Mouse (Mus musculus) heart, embryonic 14.5 days (tissue): Measurements from ENCODE around the gene Atp6v1g2. TPM values are rescaled to one million over a fixed set of nuclear protein-coding genes. Genes with fewer than 3 reads are reported as not detected.
A peak's percentile ranks its signal among the peaks of the same experiment; 100 is the strongest.

Experiments used
- ATAC-seq: fragments of 200-750 bp; cut with Nextera tagmentation; 2 replicates; pipeline ENCODE4 v1.8.0; 2017; ENCODE audit warnings: low read depth, moderate TSS enrichment; ENCODE audit not compliant: insufficient number of reproducible peaks, insufficient read depth, low FRiP score
- H3K27ac ChIP-seq, 2 experiments: fragments of 200-500 bp in 1 of 2; fragments of 300-500 bp in 1 of 2; sonication (generic) in 1 of 2; replicated peaks in 1 of 2; 2 replicates each; pipeline ENCODE4 v1.5.1; 2012 to 2014; ENCODE audit warnings: low read depth in 2 of 2, low read length in 2 of 2, control low read depth in 1 of 2, mild to moderate bottlenecking in 1 of 2, mixed read lengths in 1 of 2; ENCODE audit not compliant: control insufficient read depth in 1 of 2, insufficient read depth in 1 of 2
- H3K27me3 ChIP-seq: fragments of 300-500 bp; sonication (generic); 2 replicates; pipeline ENCODE4 v1.6.1; 2014; ENCODE audit warnings: mild to moderate bottlenecking, low read length, control low read depth; ENCODE audit not compliant: control insufficient read depth, insufficient read depth
- H3K36me3 ChIP-seq: fragments of 300-500 bp; sonication (generic); 2 replicates; pipeline ENCODE4 v1.6.1; 2014; ENCODE audit warnings: mild to moderate bottlenecking, control low read depth, low read length, mixed read lengths; ENCODE audit not compliant: control insufficient read depth, insufficient read depth
- H3K4me1 ChIP-seq, 2 experiments: fragments of 200-500 bp in 1 of 2; fragments of 300-500 bp in 1 of 2; sonication (generic) in 1 of 2; 2 replicates each; pipeline ENCODE4 v1.6.1; 2012 to 2014; ENCODE audit warnings: low read length in 2 of 2, control low read depth in 1 of 2, mixed read lengths in 1 of 2; ENCODE audit not compliant: control insufficient read depth in 2 of 2, insufficient read depth in 2 of 2
- H3K4me2 ChIP-seq: fragments of 300-500 bp; sonication (generic); 2 replicates; pipeline ENCODE4 v1.6.1; 2014; ENCODE audit warnings: mild to moderate bottlenecking, low read length
- H3K4me3 ChIP-seq, 2 experiments: fragments of 200-500 bp in 1 of 2; fragments of 300-500 bp in 1 of 2; sonication (generic) in 1 of 2; 2 replicates each; pipeline ENCODE4 v1.5.1; 2012 to 2014; ENCODE audit warnings: low read length in 2 of 2, mild to moderate bottlenecking in 2 of 2, control low read depth in 1 of 2, low read depth in 1 of 2, moderate library complexity in 1 of 2; ENCODE audit not compliant: control insufficient read depth in 1 of 2, insufficient read depth in 1 of 2
- H3K9ac ChIP-seq: fragments of 300-500 bp; sonication (generic); 2 replicates; pipeline ENCODE4 v1.6.1; 2014; ENCODE audit warnings: mild to moderate bottlenecking, low read length
- H3K9me3 ChIP-seq: fragments of 300-500 bp; sonication (generic); 2 replicates; pipeline ENCODE4 v1.6.1; 2016; ENCODE audit warnings: low read length, control low read depth; ENCODE audit not compliant: control insufficient read depth
- WGBS: fragments of 180-500 bp; shearing (Covaris S2); extraction: QIAGEN DNeasy Blood & Tissue Kit; methylation state at CpG from one replicate; pipeline ENCODE4 v1.1.7; 2014; 5-methylcytosine and 5-hydroxymethylcytosine counted together
- polyA plus RNA-seq: library from polyadenylated mRNA; unstranded; fragments of >200 nt; fragmentation: Nextera tagmentation; extraction: Ambion mirVana; gene quantifications from 2 replicates; pipeline ENCODE4 v1.2.1, GENCODE M21; 2014

Atp6v1g2 gene
- polyA plus RNA-seq, 1 experiment from 2014 or later: 10.7 TPM

GRCm38 (mm10) chr17:35245731-35246623 is 12.5 kb downstream of the Atp6v1g2 start:
- 80% methylated on average over 15 of the region's 15 CpGs for whole genome bisulfite sequencing
- Histone ChIP-seq H3K4me1 (peaks cover 14 to 38% of the 10 kb centered on the region in 2 experiments), H3K4me2 (peak overlapping the region; percentile 88; the same call in 1 of the 2 replicates), H3K9me3 (no peaks in the 10 kb centered on the region), H3K9ac (no peak overlapping the region), H3K27me3 (no peaks in the 10 kb centered on the region), H3K27ac (no peak overlapping the region), H3K36me3 (peaks cover 80% of the 10 kb centered on the region), H3K4me3 (no peak overlapping the region)
- no peak for ATAC-seq

- Histone ChIP-seq H3K9ac (no peak overlapping the region), H3K27ac (no peak overlapping the region), H3K27me3 (no peaks in the 10 kb centered on the region), H3K9me3 (no peaks in the 10 kb centered on the region), H3K36me3 (peaks cover 92% of the 10 kb centered on the region), H3K4me2 (no peak overlapping the region), H3K4me3 (no peak overlapping the region), H3K4me1 (peaks cover 14 to 37% of the 10 kb centered on the region in 2 experiments)
- WGBS: 70% methylated on average over 7 of the region's 7 CpGs
- ATAC-seq: no peak
These were observed 13.7 kb downstream of the Atp6v1g2 start for GRCm38 (mm10) chr17:35247144-35247543.

GRCm38 (mm10) chr17:35248986-35249385 is 15.5 kb downstream of the Atp6v1g2 start:
- Histone ChIP-seq H3K27ac (no peak overlapping the region), H3K4me2 (no peak overlapping the region), H3K4me1 (peaks cover 8 to 26% of the 10 kb centered on the region in 2 experiments), H3K9me3 (no peaks in the 10 kb centered on the region), H3K4me3 (no peak overlapping the region), H3K36me3 (peaks cover 100% of the 10 kb centered on the region), H3K9ac (no peak overlapping the region), H3K27me3 (no peaks in the 10 kb centered on the region)
- no peak for ATAC-seq
- 87% methylated on average over 14 of the region's 14 CpGs for WGBS

- 91% methylated on average over 19 of the region's 19 CpGs for WGBS
These were observed 16.2 kb downstream of the Atp6v1g2 start for GRCm38 (mm10) chr17:35249451-35250197.

GRCm38 (mm10) chr17:35250348-35251120 is 17.1 kb downstream of the Atp6v1g2 start:
- Histone ChIP-seq H3K9me3 (no peaks in the 10 kb centered on the region), H3K27me3 (no peaks in the 10 kb centered on the region), H3K4me1 (peaks cover 0 to 11% of the 10 kb centered on the region in 2 experiments; a peak in 2 of 4 replicates), H3K27ac (no peak overlapping the region), H3K9ac (no peak overlapping the region), H3K36me3 (peaks cover 88% of the 10 kb centered on the region), H3K4me2 (no peak overlapping the region), H3K4me3 (no peak overlapping the region)
- no peak for ATAC-seq
- 80% methylated on average over 3 of the region's 3 CpGs for WGBS

More at GRCm38 (mm10) chr17:35249451-35250197, 16.2 kb downstream of the Atp6v1g2 start:
- H3K4me2 ChIP-seq: no peak overlapping the region
- ATAC-seq: no peak
- no peak overlapping the region for H3K4me3 ChIP-seq
- no peaks in the 10 kb centered on the region for H3K9me3 ChIP-seq
- no peaks in the 10 kb centered on the region for H3K27me3 ChIP-seq
- H3K9ac ChIP-seq: no peak overlapping the region
- H3K36me3 ChIP-seq: peaks cover 97% of the 10 kb centered on the region
- H3K4me1 ChIP-seq: peaks cover 2 to 20% of the 10 kb centered on the region in 2 experiments; a peak in 2 of 4 replicates
- no peak overlapping the region for H3K27ac ChIP-seq

GRCm38 (mm10) chr17:35251162-35251719 is 17.8 kb downstream of the Atp6v1g2 start:
- no peak for ATAC-seq
- H3K9me3 ChIP-seq: no peaks in the 10 kb centered on the region
- no peak overlapping the region for H3K9ac ChIP-seq
- H3K36me3 ChIP-seq: peaks cover 81% of the 10 kb centered on the region
- no peak overlapping the region for H3K4me3 ChIP-seq
- WGBS: 79% methylated on average over 15 of the region's 15 CpGs
- peaks cover 0 to 6% of the 10 kb centered on the region in 2 experiments; a peak in 1 of 4 replicates for H3K4me1 ChIP-seq
- H3K27ac ChIP-seq: no peak overlapping the region
- H3K4me2 ChIP-seq: no peak overlapping the region
- H3K27me3 ChIP-seq: no peaks in the 10 kb centered on the region

- Histone ChIP-seq H3K4me2 (no peak overlapping the region), H3K9me3 (no peaks in the 10 kb centered on the region), H3K27me3 (no peaks in the 10 kb centered on the region), H3K27ac (no peak overlapping the region), H3K36me3 (peaks cover 74% of the 10 kb centered on the region), H3K4me1 (no peaks in the 10 kb centered on the region), H3K9ac (no peak overlapping the region), H3K4me3 (no peak overlapping the region)
- no peak for ATAC-seq
- WGBS: 76% methylated on average over 5 of the region's 5 CpGs
These were observed 18.5 kb downstream of the Atp6v1g2 start for GRCm38 (mm10) chr17:35251981-35252380.
